Mouse (Mus musculus) CH12.LX (cell line): ENCODE data around the gene Itga4. TPM values are rescaled to one million over a fixed set of nuclear protein-coding genes. Genes with fewer than 3 reads are reported as not detected.

Experiments used
- DNase-seq: peaks from one replicate; pipeline ENCODE4 v3.0.0-alpha.2; 2013; ENCODE audit errors: extremely low read depth
- H3K27ac ChIP-seq: 2 replicates; pipeline ENCODE4 v1.5.1; 2012; ENCODE audit warnings: low read depth, mild to moderate bottlenecking, control low read depth, moderate library complexity; ENCODE audit not compliant: insufficient read depth
- H3K27me3 ChIP-seq: replicated peaks from 2 replicates; pipeline ENCODE3; 2012; ENCODE audit warnings: inconsistent platforms
- H3K36me3 ChIP-seq, 2 experiments: replicated peaks in 1 of 2; 2 replicates each; pipeline versions ENCODE3 to v1.6.1; 2012; ENCODE audit warnings: inconsistent platforms in 1 of 2, low read length in 1 of 2, mild to moderate bottlenecking in 1 of 2, mixed read lengths in 1 of 2, moderate library complexity in 1 of 2; ENCODE audit not compliant: control insufficient read depth in 1 of 2, insufficient read depth in 1 of 2
- H3K4me1 ChIP-seq, 2 experiments: 2 replicates each; pipeline ENCODE4 v1.6.1; 2012; ENCODE audit warnings: inconsistent platforms in 1 of 2, moderate library complexity in 1 of 2; ENCODE audit not compliant: insufficient read depth in 2 of 2, control insufficient read depth in 1 of 2
- H3K4me2 ChIP-seq: 2 replicates; pipeline ENCODE4 v1.6.1; 2012; ENCODE audit warnings: low read depth, mild to moderate bottlenecking, control low read depth; ENCODE audit not compliant: poor library complexity, insufficient read depth, severe bottlenecking
- H3K4me3 ChIP-seq, 3 experiments: fragments of 150-350 bp in 1 of 3; sonication (generic) in 1 of 3; replicated peaks in 1 of 3; 2 replicates each; pipeline versions ENCODE3 to v1.5.1; 2011 to 2012; ENCODE audit warnings: low read depth in 2 of 3, low read length in 2 of 3, mild to moderate bottlenecking in 2 of 3, moderate library complexity in 2 of 3, control low read depth in 1 of 3, improper control_type of control experiment in 1 of 3, inconsistent platforms in 1 of 3, mixed read lengths in 1 of 3; ENCODE audit not compliant: poor library complexity in 1 of 3
- H3K79me2 ChIP-seq: replicated peaks from 2 replicates; pipeline ENCODE4 v1.6.1; 2012; ENCODE audit warnings: mild to moderate bottlenecking, moderate library complexity; ENCODE audit not compliant: control insufficient read depth, poor library complexity, insufficient read depth, severe bottlenecking; ENCODE audit errors: extremely low read depth
- H3K9ac ChIP-seq: 2 replicates; pipeline ENCODE4 v1.6.1; 2012; ENCODE audit warnings: low read depth, mild to moderate bottlenecking, control low read depth, moderate library complexity; ENCODE audit not compliant: insufficient read depth
- H3K9me3 ChIP-seq: replicated peaks from 2 replicates; pipeline ENCODE3; 2012; ENCODE audit warnings: low read length, inconsistent platforms, mixed read lengths
- HCFC1 ChIP-seq: IDR thresholded peaks from 2 replicates; pipeline ENCODE4 v1.6.1; 2012; ENCODE audit warnings: low read depth, mild to moderate bottlenecking, inconsistent platforms, low read length, improper control_type of control experiment
- IRF4 ChIP-seq: IDR thresholded peaks from 2 replicates; pipeline ENCODE4 v1.6.1; 2014; ENCODE audit warnings: low read depth, mild to moderate bottlenecking, inconsistent platforms, low read length, improper control_type of control experiment
- MAZ ChIP-seq: IDR thresholded peaks from 2 replicates; pipeline ENCODE4 v1.6.1; 2012; ENCODE audit warnings: low read depth, mild to moderate bottlenecking, inconsistent platforms, low read length, improper control_type of control experiment, moderate library complexity
- MYC ChIP-seq: IDR thresholded peaks from 2 replicates; pipeline ENCODE4 v1.6.1; 2011; ENCODE audit warnings: low read depth, mild to moderate bottlenecking, improper control_type of control experiment, low read length
- RAD21 ChIP-seq: IDR thresholded peaks from 2 replicates; pipeline ENCODE4 v1.6.1; 2011; ENCODE audit warnings: low read depth, mild to moderate bottlenecking, low read length, improper control_type of control experiment, moderate library complexity
- RCOR1 ChIP-seq: conservative IDR thresholded peaks from 2 replicates; pipeline ENCODE4 v1.6.1; 2012; ENCODE audit warnings: low read depth, mild to moderate bottlenecking, inconsistent platforms, low read length, improper control_type of control experiment
- UBTF ChIP-seq: IDR thresholded peaks from 2 replicates; pipeline ENCODE4 v1.6.1; 2012; ENCODE audit warnings: low read depth, mild to moderate bottlenecking, inconsistent platforms, low read length, improper control_type of control experiment, moderate library complexity
- dilution Hi-C: fragments of 300-500 bp; cut with MboI; formaldehyde crosslinking; loops from 2 replicates; pipeline ENCODE4 v1.14.3; 2020; ENCODE audit warnings: low sequenced_read_pairs; ENCODE audit not compliant: extremely low pct_unique_long_range_greater_than_20kb, extremely low pct_ligation_motif_present
- in situ Hi-C: fragments of 300-500 bp; cut with MboI; formaldehyde crosslinking; loops from 3 replicates; pipeline ENCODE4 v1.14.3; 2019; ENCODE audit warnings: low sequenced_read_pairs, low pct_ligation_motif_present, low pct_unique_long_range_greater_than_20kb, mixed read lengths
- polyA plus RNA-seq: library from polyadenylated mRNA; unstranded; fragments of >175 nt; gene quantifications from 2 replicates; pipeline ENCODE4 v1.2.1, GENCODE M21; 2012; ENCODE audit warnings: low read depth; ENCODE audit not compliant: insufficient read length
- total RNA-seq, 2 experiments: library from RNA; depleted of rRNA; stranded (reverse); fragments of 300-350 nt in 1 of 2; fragments of >200 nt in 1 of 2; gene quantifications; 2 replicates each; pipeline ENCODE4 v1.2.3; 2012 to 2014

Itga4 gene
- total and polyA plus RNA-seq, 3 experiments = 51.2 to 79.3 (median 54.3) TPM

DNA sequence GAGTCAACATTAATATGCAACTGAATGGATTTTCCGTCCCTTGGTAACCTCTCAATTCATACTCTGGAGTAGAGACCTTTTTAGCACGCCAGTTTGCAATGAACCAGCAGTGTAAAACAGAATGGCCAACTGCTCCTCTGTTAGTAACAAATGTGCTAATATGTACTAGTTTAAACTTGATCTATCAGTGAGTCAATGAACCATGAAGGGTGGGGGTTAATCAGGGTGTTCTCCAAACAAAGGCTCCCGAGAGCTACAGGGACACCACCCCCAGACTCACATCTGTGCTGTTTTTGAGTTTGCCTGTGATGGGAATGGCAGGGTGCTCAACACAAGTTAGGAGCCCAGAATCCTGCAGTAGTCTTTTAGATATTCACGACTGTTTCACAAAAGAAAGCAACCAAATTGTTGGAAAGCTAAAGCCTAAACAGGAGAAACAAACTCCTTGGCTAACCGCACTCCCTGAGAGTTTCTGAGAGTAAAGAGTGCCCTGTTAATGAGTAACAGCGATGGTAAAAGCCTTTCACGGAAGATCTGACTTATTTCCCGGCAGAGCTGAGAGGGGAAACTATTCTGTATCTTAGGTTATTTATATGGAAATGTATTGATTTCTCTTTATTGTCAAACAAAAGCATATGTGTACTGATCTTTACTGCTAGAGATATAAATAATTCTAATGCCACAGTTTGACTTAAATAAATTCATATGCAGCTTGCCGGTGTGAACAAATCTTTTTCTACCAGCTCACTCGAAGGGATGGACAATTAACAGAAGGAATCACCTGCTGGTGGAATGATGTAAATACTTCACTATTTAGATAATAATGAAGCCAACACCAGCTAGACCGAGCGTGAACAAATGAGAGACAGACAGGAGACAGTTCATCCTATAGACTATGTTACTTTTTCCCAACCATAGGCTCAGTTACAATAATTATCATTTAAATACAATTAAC is 124.1 kb downstream of the Itga4 start:
- no peak overlapping the region for H3K4me3 ChIP-seq
- no peaks in the 10 kb centered on the region for H3K27me3 ChIP-seq
- in situ Hi-C loops (no loop called here), dilution Hi-C loops (no loop called here)
- no peak overlapping the region for H3K27ac ChIP-seq
- H3K79me2 ChIP-seq = no peaks in the 10 kb centered on the region
- no peak for TF ChIP-seq IRF4
- TF ChIP-seq MAZ = no peak
- TF ChIP-seq UBTF = no peak
- TF ChIP-seq HCFC1 = no peak
- no peak for TF ChIP-seq MYC
- TF ChIP-seq RCOR1 = no peak
- no peak for TF ChIP-seq RAD21
- H3K9ac ChIP-seq = no peak overlapping the region
- no peaks in the 10 kb centered on the region for H3K4me1 ChIP-seq
- H3K9me3 ChIP-seq = no peaks in the 10 kb centered on the region
- DNase-seq = no peak
- peaks cover 13 to 14% of the 10 kb centered on the region in 2 experiments for H3K36me3 ChIP-seq
- no peak overlapping the region for H3K4me2 ChIP-seq

Other genes with a start within 250 kb of the Itga4 start
- gene Neurod1, start 201.3 kb downstream of the Itga4 start, total RNA-seq (2012; rRNA removed) = not detected in 2 replicates
- not detected in 2 replicates for gene Neurod1, start 201.3 kb downstream of the Itga4 start, total RNA-seq (2014; rRNA removed)
- gene Neurod1, start 201.3 kb downstream of the Itga4 start, polyA plus RNA-seq = not detected in 2 replicates
- 16.6 and 19.6 TPM in 2 replicates for gene Cerkl, start 201.4 kb downstream of the Itga4 start, total RNA-seq (2012; rRNA removed)
- gene Cerkl, start 201.4 kb downstream of the Itga4 start, total RNA-seq (2014; rRNA removed) = 10.9 and 12.2 TPM in 2 replicates
- gene Cerkl, start 201.4 kb downstream of the Itga4 start, polyA plus RNA-seq = 15.6 and 18.1 TPM in 2 replicates